Mouse (Mus musculus) frontal cortex, postnatal 10 days (tissue): ENCODE results near the gene Itga9.

Experiments used
- DNase-seq, 2 experiments: peaks; one replicate each; pipeline ENCODE4 v3.0.0; 2022; ENCODE audit warnings: low spot score in 2 of 2, mixed read lengths in 1 of 2

Itga9 gene

GRCm38 (mm10) chr9:118768596-118768995 lies 162.1 kb downstream of the Itga9 start:
- DNase-seq = no peak

DNA sequence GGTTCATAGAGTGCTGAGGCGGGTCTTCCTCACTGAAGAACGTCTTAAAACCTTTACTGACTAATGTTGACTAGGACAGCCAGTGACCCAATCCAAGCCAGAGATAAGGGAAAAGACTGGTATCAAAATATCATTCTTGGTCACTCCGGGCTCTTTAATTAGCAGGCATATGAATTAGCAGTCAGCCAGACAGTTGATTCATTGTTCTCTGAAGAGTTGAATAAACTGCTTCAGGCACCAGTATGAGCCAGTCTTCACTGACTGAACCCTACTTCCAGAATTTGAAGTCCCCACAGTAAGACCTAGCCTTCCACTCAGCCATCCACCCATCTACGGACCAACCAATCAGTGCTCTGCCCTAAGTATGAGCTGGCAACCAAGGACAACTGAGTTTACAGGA lies 163.9 kb downstream of the Itga9 start:
- DNase-seq = no peak

DNA sequence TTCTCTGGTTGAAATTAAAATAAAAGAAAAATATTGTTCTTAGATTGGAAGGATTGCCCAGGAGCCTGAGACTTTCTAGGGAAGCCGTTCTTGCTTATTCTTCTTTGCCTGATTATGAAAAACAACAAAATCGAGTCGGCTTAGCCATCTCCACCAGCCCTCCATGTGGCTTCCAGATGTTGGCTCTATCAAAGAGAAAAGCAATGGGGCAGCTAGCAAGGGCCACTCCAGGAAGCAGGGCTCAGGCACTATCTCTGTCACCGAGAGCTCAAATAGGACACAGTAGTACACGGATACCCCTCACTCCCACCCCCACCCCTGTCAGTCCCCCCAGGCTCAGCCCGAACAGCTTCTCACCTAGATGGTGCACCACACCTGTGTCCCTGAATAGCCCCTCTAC lies 168.2 kb downstream of the Itga9 start:
- no peak for DNase-seq

DNA sequence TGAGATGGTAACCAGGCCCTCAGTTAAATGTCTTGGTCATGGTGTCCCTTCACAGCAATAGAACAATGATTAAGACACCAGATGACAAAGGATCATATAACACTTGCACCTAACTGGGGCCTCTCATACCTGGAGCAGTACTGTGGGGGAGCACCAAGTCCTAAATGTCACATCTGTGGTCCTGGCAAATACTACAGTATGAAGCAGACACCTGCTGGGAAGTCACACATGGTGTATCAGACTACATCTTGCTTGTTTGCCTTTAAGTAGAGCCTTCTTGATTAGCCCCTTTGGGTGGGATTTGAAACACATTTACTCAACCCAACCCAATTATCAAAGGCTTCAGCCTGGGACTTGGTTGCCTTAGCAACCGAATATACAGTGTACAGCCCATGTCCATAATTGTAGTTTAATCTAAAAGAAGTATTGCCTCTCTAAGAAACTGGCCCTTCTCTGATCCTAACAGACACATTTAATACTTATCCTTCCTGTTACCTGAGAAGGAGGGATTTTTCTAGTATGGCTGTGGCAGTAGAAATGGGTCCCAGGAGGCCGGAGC lies 170.5 kb downstream of the Itga9 start:
- no peak for DNase-seq

GRCm38 (mm10) chr9:118778596-118778995 lies 172.1 kb downstream of the Itga9 start:
- no peak for DNase-seq

GRCm38 (mm10) chr9:118784621-118785020 lies 178.1 kb downstream of the Itga9 start:
- DNase-seq = no peak

DNA sequence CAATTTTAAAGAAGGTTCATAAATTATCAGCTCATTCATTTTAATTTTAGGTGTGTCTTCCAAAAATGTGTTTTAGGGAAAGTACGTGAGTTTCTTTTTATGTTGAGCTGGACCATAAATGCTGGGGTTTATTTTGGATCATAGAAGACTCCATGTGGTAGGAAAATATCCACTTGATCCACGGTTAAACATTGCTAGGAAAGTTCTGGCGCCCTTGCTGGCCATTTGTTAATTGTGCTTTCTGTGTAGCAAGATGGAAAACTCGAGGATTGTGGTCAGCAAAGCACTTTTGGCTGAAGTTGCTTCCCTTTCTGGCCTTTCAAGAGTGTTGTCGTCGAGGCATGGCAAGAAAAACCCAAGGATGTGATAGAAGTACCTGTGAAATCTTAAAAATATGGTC lies 179.3 kb downstream of the Itga9 start:
- DNase-seq = no peak

GRCm38 (mm10) chr9:118788869-118789281 lies 182.4 kb downstream of the Itga9 start:
- peak; percentile 10 to 22 for DNase-seq

DNA sequence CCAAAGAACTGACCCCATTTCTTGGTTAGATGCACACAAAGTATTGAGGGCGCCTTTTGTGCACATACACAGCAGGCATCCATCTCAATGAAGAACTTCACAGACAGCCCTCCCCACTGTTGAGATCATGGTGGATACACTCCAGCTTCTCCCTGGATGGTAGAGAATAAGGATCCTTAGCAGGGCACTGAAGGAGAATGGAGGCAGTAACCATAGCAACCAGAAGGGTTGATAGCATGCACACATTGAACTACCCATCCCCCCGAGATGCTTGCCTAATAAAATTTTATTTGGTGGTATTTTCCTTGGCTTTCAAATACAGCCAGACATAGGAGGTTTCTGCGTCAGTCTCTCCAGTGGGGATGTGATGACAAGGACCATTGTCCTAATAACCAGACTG lies 184.7 kb downstream of the Itga9 start:
- DNase-seq = no peak

GRCm38 (mm10) chr9:118793151-118793785 lies 186.8 kb downstream of the Itga9 start:
- no peak for DNase-seq

- no peak for DNase-seq
These were observed 188.2 kb downstream of the Itga9 start for GRCm38 (mm10) chr9:118794668-118795067.

DNA sequence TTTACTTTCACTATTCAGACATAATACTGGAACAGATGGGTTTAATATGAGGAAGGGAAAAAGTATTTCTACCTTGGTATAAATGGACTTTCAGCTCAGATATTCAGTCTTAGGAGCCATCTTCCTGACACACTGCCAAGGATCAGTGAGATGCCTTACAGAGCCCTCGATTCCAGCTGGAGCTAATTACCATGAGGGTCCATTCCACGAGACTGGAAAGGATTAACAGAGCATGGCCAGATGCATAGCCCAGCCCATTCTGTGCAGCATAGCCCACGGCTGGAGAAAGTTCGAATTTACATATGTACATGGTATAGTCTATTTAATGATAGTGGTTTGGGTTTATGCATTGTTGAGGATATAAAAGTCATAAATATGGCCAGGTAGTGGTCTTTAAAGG lies 188.8 kb downstream of the Itga9 start:
- DNase-seq = no peak

DNA sequence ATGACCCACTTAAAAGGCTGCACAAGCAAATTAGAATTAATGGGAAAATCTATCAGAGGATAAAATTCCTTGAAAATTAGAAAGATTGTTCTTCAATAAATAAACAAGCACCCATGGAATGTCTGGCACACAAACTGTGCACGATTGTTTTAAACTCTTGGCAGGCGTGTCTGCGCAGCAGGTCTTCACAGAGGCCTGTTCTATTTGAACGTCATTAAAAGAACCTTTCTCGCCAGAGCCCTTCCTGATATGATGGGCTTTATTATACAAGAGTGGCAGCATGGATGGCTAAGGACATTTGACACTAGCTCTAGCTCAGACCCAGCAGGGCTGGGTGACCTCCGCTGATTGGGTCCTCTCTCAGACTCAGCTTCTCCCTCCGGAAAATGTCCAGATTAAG lies 192.6 kb downstream of the Itga9 start:
- no peak for DNase-seq

DNA sequence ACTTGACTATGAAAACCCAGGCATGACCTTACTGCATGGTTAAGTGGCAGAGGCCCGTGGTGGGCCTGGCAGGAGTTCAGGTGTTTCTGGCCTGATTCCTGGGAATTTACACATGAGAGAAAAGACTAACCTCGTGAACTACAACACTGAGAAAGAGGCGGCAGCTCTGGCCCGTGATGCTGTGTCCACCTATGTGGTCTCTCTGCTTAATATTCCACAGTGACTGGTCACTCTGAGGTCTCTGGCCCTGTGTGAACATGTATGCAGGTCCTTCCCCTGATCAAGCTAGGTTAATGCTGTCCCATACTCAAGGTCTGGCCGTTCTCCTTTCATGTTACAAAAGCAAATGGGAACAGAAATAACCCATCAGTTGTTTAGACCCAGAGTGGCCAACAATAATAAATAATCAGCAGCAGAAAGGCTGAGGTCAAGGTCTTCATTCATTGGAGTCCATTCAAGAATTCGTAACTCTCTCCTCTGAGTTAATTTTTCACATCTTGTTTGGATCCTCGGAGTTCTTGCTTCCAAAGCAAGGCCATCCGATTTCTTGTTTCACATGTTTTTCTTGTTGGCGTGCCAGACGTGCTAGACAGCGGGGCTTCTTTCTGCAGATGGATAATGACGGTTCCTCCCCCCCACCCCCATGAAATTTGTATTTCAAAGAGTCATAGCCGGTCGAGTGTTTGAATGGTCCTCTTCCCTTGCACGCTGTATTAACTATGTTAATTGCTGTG lies 194.9 kb downstream of the Itga9 start:
- DNase-seq = no peak

- no peak for DNase-seq
These were observed 195.4 kb downstream of the Itga9 start for GRCm38 (mm10) chr9:118801910-118802287.

DNA sequence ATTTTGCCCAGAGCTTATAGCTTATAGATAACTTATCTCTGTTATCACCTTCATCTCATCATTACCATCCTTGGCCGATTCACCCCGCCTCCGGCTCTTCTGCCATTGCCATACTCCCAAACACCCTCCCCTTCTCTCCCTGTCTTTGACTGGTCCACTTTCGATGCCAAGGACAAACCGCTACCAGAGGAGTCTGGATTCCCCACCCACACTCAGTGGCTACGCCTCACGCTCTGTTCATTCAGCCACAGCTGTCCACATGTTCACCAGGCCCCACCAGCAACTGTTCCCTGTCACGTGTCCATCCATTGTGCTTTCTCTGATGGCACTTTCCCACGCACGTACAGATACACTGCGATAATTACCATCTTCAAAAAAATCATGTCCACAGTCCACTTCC lies 195.9 kb downstream of the Itga9 start:
- no peak for DNase-seq

GRCm38 (mm10) chr9:118805740-118806139 lies 199.2 kb downstream of the Itga9 start:
- no peak for DNase-seq

DNA sequence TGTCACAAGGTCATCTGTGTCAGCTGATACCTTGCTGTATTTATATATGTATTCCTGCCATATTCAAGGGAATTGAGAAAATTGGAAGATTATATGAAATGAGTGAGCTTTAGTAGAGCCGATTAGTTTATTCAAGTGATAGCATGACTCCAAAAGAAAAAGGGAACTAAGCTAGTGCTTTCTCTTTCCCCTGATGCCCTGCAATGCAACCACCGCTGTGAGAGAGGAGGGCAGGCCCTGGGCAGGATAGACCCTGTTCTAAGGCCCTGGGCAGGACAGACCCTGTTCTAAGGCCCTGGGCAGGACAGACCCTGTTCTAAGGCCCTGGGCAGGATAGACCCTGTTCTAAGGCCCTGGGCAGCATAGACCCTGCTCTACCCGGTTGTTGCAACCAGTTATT lies 201.2 kb downstream of the Itga9 start:
- DNase-seq = no peak

GRCm38 (mm10) chr9:118812221-118812620 lies 205.7 kb downstream of the Itga9 start:
- no peak for DNase-seq

DNA sequence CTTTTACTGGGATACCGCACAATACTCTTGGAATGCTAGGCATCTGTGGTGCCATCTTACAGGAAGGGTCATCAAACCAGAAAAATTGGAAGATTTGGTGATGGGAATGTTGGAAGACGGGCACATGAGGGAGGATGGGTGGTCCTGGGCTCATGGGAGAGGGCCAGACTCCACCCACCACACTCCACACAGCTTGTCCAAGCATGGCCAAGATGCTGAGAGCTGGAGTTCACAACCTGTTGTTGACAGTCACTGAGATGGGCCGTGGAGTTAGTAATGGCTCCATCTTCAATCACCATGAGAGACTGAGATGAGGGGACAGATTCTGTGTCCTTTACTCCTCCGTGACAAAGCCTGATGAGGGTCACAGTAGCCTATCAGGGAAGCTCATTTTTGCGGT lies 207.0 kb downstream of the Itga9 start:
- DNase-seq = no peak

GRCm38 (mm10) chr9:118814056-118814455 lies 207.6 kb downstream of the Itga9 start:
- DNase-seq = no peak

DNA sequence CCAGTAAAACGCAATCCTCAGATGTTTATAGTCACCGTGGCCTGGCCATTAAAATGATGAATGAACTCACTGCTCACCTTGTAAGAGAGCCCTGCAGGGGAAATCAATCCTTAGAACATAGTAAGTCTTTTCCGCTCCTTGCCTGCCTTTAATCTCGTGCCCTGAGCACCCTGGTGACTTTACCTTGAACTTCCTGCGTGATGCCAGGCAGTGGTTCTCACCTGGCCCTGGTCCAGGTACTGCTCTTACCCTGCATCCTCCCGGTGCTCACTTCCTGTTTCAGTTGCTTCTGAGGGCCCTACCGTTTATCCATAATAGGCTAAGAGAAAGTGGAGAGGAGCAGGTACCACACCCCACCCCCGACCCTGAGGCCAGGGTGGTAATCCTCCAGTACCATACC lies 208.0 kb downstream of the Itga9 start:
- no peak for DNase-seq

DNA sequence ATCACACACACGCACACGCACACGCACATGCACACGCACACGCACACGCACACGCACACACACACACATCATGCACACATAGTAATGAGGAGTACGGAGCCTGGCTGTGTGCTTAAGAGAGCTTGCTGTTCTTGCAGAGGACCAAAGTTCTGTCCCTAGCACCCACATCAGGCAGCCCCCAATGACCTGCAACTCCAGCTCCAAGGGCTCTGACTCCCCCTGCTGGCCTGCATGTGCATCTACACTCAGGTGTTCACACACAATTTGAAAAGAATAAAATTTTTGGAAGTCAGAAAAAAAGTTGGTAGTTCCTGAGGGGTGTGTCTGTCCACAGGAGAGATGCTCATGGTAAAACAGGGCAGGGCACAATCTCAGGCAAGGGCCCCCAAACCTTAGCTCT lies 209.1 kb downstream of the Itga9 start:
- no peak for DNase-seq
